20 mouse cellular contexts compared by ENCODE assay signal in the genomic region with DNA sequence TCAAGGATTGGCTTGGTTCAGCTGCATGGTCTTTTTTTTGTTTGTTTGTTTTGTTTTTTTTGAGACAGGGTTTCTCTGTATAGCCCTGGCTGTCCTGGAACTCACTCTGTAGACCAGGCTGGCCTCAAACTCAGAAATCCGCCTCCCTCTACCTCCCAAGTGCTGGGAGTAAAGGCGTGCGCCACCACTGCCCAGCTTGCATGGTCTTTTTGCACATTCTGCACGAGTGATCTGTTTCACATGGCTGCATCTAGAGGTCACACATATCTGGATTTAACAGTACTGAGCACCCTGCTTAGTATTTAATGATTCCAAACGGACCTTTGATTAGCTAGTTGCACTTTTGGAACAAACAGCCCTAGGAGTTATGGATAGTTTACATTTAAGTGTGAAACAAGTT. TPM values are rescaled to one million over a fixed set of nuclear protein-coding genes. Genes with fewer than 3 reads are reported as not detected.
DNase-seq lines count a peak whose midpoint lies in the region; ATAC-seq lines count a peak whose summit lies in the region.
"Had no signal": no experiment of that assay in that cellular context is flagged by ENCODE, and none has a peak within 500 bp of the region (broad histone marks: within the 10 kb centered on the region; RNA-seq: fewer than 3 reads in every experiment).

No protein-coding gene starts in this region.

- H3K4me3 ChIP-seq in kidney, embryonic 14.5 days (ENCODE audit: low read length), result no peak overlapping the region
- no peak overlapping the region for H3K4me3 ChIP-seq in intestine, embryonic 14.5 days (ENCODE audit: low read depth, low read length)
- H3K4me3 ChIP-seq: forebrain, embryonic 15.5 days; heart, embryonic 10.5 days; hindbrain, embryonic 13.5 days; left cerebral cortex, adult 2 months; neural tube, embryonic 15.5 days; stomach, embryonic 15.5 days had no signal

- no peaks in the 10 kb centered on the region for H3K4me1 ChIP-seq in kidney, embryonic 14.5 days (ENCODE audit: control insufficient read depth, insufficient read depth, low read length)
- no peaks in the 10 kb centered on the region for H3K4me1 ChIP-seq in intestine, embryonic 14.5 days (replicated peaks; ENCODE audit: control insufficient read depth, insufficient read depth, low read length)
- H3K4me1 ChIP-seq: forebrain, embryonic 15.5 days; heart, embryonic 10.5 days; neural tube, embryonic 15.5 days; stomach, embryonic 15.5 days had no signal

- ATAC-seq in kidney, embryonic 14.5 days (ENCODE audit: low FRiP score, low TSS enrichment), result no peak
- 0 out of 2 replicates have a peak, but pooled peaks have one; percentile 37 for ATAC-seq in intestine, embryonic 14.5 days (replicated peaks; ENCODE audit: low FRiP score, low TSS enrichment, low read depth)
- ATAC-seq in cerebellum, adult (ENCODE audit: insufficient number of reproducible peaks, low FRiP score, low TSS enrichment), result no peak
- ATAC-seq: forebrain, embryonic 15.5 days; midbrain, embryonic 16.5 days had no signal

- H3K9ac ChIP-seq in kidney, embryonic 14.5 days (ENCODE audit: low read depth, low read length), result no peak overlapping the region
- H3K9ac ChIP-seq in intestine, embryonic 14.5 days (ENCODE audit: low read length), result no peak overlapping the region
- H3K9ac ChIP-seq: forebrain, embryonic 15.5 days; hindbrain, embryonic 13.5 days; liver, embryonic 14.5 days; neural tube, embryonic 15.5 days; stomach, embryonic 15.5 days had no signal

- H3K27me3 ChIP-seq in kidney, embryonic 14.5 days (ENCODE audit: control insufficient read depth, insufficient read depth, low read length), result no peaks in the 10 kb centered on the region
- no peaks in the 10 kb centered on the region for H3K27me3 ChIP-seq in intestine, embryonic 14.5 days (replicated peaks; ENCODE audit: control insufficient read depth, insufficient read depth, low read length)
- H3K27me3 ChIP-seq: forebrain, embryonic 15.5 days; hindbrain, embryonic 13.5 days; neural tube, embryonic 15.5 days; stomach, embryonic 15.5 days had no signal

- H3K36me3 ChIP-seq in kidney, embryonic 14.5 days (ENCODE audit: control insufficient read depth, insufficient read depth, low read length), result peaks cover 11% of the 10 kb centered on the region
- H3K36me3 ChIP-seq in intestine, embryonic 14.5 days (ENCODE audit: control insufficient read depth, insufficient read depth, low read length), result peaks cover 35% of the 10 kb centered on the region

- peak; percentile 23 to 47 for DNase-seq in kidney, adult 8-10 months
- peak; percentile 27 to 30 for DNase-seq in B cell, adult 2 months
- DNase-seq in intestine, embryonic 14.5 days (ENCODE audit: low spot score), result no peak
- peak; percentile 31 for DNase-seq in kidney, postnatal 14 days
- DNase-seq in frontal cortex, postnatal 10 days (ENCODE audit: low spot score in 2 of 2), result no peak
- no peak for DNase-seq in left cerebral cortex, adult 11 months (ENCODE audit: low spot score)
- DNase-seq: cerebellum, postnatal 10 days; embryo, embryonic 11 days; lung, postnatal 10 days; right cerebral cortex, postnatal 14 days had no signal

- H3K27ac ChIP-seq in kidney, embryonic 14.5 days (ENCODE audit: low read depth, low read length), result no peak overlapping the region
- no peak overlapping the region for H3K27ac ChIP-seq in intestine, embryonic 14.5 days (ENCODE audit: low read depth)
- H3K27ac ChIP-seq: forebrain, embryonic 15.5 days; heart, embryonic 10.5 days; hindbrain, embryonic 13.5 days; left cerebral cortex, adult 2 months; neural tube, embryonic 15.5 days had no signal

- H3K9me3 ChIP-seq in kidney, embryonic 14.5 days (ENCODE audit: control insufficient read depth, low read length), result no peaks in the 10 kb centered on the region
- no peaks in the 10 kb centered on the region for H3K9me3 ChIP-seq in intestine, embryonic 14.5 days (ENCODE audit: control insufficient read depth, low read length)
- H3K9me3 ChIP-seq: forebrain, embryonic 15.5 days; heart, embryonic 10.5 days; hindbrain, embryonic 13.5 days; neural tube, embryonic 15.5 days; stomach, embryonic 15.5 days had no signal

- no peak overlapping the region for H3K4me2 ChIP-seq in kidney, embryonic 14.5 days (replicated peaks; ENCODE audit: low read depth, low read length)
- H3K4me2 ChIP-seq in intestine, embryonic 14.5 days (ENCODE audit: low read length), result no peak overlapping the region
- H3K4me2 ChIP-seq: forebrain, embryonic 15.5 days; hindbrain, embryonic 13.5 days; neural tube, embryonic 15.5 days had no signal

- WGBS in kidney, embryonic 14.5 days, result 62% methylated on average over 5 of the region's 5 CpGs
- WGBS in intestine, embryonic 14.5 days, result 80% methylated on average over 5 of the region's 5 CpGs

RNA-seq across cellular contexts. Expression of a gene that starts 22.5 kb away (rescaled TPM):
- polyA plus RNA-seq in kidney, embryonic 14.5 days (2014; fragmentation: Nextera tagmentation; extraction: Ambion mirVana), result 15.7 and 16.1 TPM in 2 replicates
- polyA plus RNA-seq in intestine, embryonic 14.5 days (2014; fragmentation: Nextera tagmentation; extraction: Ambion mirVana), result 15.5 and 16.5 TPM in 2 replicates

RNA-seq across cellular contexts. Expression of a gene that starts 37.3 kb away (rescaled TPM):
- polyA plus RNA-seq in kidney, embryonic 14.5 days (2014; fragmentation: Nextera tagmentation; extraction: Ambion mirVana), result 13.6 TPM in 2 replicates
- polyA plus RNA-seq in intestine, embryonic 14.5 days (2014; fragmentation: Nextera tagmentation; extraction: Ambion mirVana), result 18.6 and 21.4 TPM in 2 replicates

RNA-seq across cellular contexts. Expression of a gene that starts 40.8 kb away (rescaled TPM):
- 15.3 and 18.0 TPM in 2 replicates for polyA plus RNA-seq in kidney, embryonic 14.5 days (2014; fragmentation: Nextera tagmentation; extraction: Ambion mirVana)
- polyA plus RNA-seq in intestine, embryonic 14.5 days (2014; fragmentation: Nextera tagmentation; extraction: Ambion mirVana), result 20.6 and 21.2 TPM in 2 replicates

RNA-seq across cellular contexts. Expression of a gene that starts 40.8 kb away (rescaled TPM):
- 5.7 and 10.5 TPM in 2 replicates for polyA plus RNA-seq in kidney, embryonic 14.5 days (2014; fragmentation: Nextera tagmentation; extraction: Ambion mirVana)
- polyA plus RNA-seq in intestine, embryonic 14.5 days (2014; fragmentation: Nextera tagmentation; extraction: Ambion mirVana), result 9.9 and 10.0 TPM in 2 replicates

Comparison
In these comparisons a context has a peak if more than half of its experiments do, and no peak if none do; other contexts are left out.
1. DNase-seq: peak in kidney, adult 8-10 months (2 of 2), B cell, adult 2 months (2 of 2) and kidney, postnatal 14 days (single experiment); none in intestine, embryonic 14.5 days (single experiment), frontal cortex, postnatal 10 days (0 of 2) and left cerebral cortex, adult 11 months (single experiment).